Mouse (Mus musculus) lung, postnatal 10 days (tissue): ENCODE measurements around the gene 0610010K14Rik.

Experiments used
- DNase-seq: peaks from one replicate; pipeline ENCODE4 v3.0.0; 2021

The 0610010K14Rik gene

GRCm38 (mm10) chr11:70234497-70234896, 3.2 kb downstream of the 0610010K14Rik start:
- DNase-seq = no peak

DNA sequence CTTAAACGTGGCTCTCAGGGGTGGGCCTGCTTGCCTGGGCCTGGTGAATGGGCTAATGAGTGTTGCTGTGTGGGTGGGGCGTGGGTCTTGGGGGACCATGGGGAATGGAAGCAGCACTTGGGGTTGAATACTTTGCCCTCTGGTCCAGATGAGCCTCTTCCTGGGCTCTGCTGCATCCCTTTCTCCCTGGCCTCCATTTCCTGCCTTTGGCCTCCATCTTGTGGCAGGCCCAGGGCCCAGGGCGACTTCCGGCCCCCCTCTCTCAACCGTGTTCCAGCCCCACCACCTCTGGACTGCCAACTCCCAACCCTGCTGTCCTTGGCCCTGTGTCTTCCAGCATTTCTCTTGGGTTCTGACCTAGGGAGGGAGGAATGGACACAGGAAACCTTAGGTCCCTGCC, 3.7 kb downstream of the 0610010K14Rik start:
- DNase-seq = peak; percentile 79

DNA sequence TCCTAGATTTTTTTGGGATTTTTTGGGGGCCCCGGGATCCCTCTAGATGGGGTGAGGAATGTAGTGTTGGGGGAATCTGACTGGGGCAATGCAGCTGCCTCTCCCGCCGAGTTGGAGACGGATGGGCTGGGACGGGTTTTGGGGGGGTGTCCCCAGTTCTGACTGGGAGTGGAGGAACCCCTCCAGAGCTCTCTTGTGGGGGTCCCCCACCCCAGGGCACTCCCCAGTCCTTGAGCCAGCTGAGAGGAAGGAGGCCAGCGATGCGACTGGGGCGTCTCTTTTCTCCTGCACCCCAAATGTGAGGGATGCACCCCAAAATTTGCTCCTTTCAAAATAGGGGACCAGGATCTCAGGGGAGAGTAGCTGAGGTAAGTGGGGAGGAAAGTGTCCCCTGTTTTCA, 4.7 kb downstream of the 0610010K14Rik start:
- DNase-seq = no peak

- DNase-seq = peak; percentile 73
Observed at GRCm38 (mm10) chr11:70232546-70232945, 5.2 kb downstream of the 0610010K14Rik start.

- peak; percentile 92 for DNase-seq
Observed at GRCm38 (mm10) chr11:70230239-70230727, 7.4 kb downstream of the 0610010K14Rik start.

DNA sequence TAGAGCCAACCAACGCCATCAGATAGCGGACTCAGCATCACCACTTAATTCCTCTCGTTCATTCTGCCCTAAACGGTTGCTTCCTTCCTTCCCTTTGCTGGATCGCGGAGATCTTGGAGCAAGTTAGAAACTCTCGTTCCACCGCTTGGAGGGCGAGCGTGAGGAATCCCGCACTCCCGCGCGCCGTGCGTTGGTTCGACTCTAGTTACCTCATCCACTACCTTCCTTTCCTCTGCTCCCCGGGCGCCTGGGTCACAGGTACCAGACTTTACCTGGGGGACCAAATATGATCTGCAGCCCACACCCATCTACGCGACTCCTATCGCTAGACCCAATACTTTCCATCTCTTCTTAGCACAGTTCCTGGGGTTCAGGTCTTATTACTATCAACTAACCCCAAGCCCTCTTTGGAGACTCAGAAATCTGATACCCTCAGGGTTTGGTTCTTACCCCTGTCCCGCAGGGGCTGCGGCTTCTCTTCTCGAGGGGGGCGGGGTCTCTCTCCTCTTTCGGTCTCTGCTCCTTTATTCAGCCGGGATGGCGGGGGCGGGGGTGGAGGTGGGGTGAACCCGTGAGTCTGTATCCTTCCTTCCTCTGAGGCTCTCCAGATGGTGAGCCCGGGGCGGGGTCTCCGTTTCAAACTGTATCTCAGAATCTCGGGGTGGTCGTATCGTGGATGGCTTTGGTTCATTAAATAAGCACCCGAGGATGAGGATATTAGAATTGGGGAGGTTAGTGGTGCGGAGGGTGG, 8.3 kb downstream of the 0610010K14Rik start, which contains the start of gene Bcl6b:
TSS of gene Bcl6b (minus strand) at position 539 of the 751 bp plus-strand sequence.
- peak; percentile 70 for DNase-seq

DNA sequence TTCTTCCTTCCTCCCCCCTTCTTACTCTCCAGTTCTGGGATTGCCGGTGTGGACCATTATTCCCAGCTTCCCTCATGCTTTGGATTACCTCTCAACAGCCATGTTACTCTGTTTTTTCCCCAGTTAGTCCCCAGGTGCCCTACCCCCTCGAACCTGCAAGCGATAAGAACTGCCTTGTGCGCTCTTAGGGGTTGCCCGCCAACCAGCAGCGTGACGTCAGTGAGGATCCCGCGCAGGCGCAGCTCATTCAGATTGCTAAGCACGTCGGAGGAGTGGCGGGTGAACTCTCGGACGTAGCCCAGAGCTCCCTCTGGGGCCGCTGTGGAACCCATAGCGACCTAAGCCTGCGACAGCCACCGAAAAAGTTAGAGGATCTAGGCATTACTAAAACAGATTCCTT, 8.9 kb downstream of the 0610010K14Rik start:
- DNase-seq = peak; percentile 94

DNA sequence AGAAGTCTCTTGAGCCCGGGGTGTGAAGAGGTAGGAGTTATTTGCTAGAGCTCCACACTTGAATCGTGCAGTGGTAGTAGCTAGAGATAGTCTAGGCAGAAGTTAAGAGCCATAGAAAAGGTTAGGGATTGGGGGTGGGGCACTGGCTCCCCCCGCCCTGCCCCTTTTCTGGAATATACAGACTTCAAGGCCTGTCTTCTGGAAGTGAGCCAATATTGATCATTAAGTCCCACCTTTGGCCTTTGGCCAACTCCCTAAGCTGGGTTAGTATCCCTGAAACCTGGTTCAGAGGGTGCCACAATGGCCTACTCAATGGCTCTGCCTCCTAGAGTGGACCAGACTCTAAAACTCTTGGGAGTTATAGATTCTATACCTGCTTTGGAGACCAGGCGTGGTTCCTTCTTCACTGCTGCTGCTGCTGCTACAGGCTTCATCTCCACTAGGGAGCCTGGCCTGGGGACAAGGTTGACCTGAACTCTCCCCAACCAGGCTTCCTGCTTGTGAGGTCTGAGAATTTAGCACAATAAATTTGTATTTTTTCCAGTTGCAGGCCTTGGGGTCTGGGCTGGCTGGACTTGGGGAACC, 10.0 kb downstream of the 0610010K14Rik start:
- no peak for DNase-seq

DNA sequence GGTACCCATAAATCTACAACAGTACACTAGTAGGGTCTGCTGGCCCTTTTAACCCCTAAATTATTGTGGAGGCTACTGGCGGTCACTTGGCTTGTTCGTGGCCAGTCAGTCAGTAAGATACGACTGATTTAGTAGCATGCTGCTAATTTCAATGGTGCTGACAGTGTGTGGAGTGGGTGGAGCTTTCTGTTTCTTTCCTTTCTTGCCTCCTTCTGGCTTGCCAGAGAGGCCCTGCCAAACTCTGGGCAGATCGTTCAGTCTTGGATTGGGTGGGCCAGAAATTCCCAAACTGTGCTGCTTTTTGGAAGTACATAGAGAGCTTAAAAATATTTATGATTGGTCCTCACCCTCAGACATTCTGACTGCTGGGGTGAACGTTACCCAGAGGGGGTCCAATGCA, 10.6 kb downstream of the 0610010K14Rik start:
- DNase-seq = no peak

- DNase-seq = no peak
Observed at GRCm38 (mm10) chr11:70226602-70226890, 11.2 kb downstream of the 0610010K14Rik start.

- DNase-seq = no peak
Observed at GRCm38 (mm10) chr11:70225798-70226601, 11.7 kb downstream of the 0610010K14Rik start.

- DNase-seq = peak; percentile 72
Observed at GRCm38 (mm10) chr11:70223724-70224123, 14.0 kb downstream of the 0610010K14Rik start.

GRCm38 (mm10) chr11:70221603-70222500, 15.9 kb downstream of the 0610010K14Rik start:
- DNase-seq = no peak

DNA sequence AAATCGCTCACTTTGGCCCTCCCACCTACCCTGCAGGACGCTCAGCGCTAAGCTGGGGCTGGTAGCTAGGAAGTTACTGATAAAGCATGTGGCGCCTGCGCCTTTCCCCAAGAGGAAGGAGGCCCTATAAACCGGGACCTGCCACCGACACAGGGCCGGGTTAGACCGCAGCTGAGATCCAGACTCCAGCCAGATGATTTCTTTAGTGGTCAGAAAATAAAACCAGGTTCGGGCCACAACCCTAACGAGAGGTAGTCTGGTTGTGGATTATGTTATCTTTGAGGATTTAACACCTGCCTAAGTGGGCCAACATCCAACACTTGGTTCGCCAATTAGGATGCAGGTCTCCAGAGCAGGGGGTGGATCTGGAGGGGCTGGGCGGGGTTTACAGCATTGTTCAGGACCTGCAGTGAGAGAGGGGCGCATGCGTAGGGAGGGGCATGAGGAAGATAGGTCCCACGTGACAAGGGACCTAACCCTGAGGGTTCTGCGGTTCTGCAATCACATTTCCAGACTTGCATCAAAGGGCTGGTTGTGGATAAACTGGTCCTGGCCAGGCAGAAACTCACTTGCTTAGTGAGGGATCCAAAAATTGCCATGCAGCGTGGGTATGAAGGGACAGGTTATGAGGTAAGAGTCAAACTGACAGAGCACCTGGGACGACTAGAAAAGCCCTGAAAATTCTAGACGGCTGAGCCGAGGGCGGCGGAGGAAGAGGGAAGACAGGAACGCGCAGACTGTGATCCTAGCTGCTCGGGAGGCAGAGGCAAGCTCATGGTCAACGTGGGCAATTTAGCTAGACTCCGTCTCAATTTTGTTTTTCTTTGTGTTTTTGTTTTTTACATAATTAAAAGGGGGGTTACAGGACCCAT, 16.7 kb downstream of the 0610010K14Rik start, which contains the start of gene Slc16a13:
TSS of gene Slc16a13 (minus strand) at position 334 of the 872 bp plus-strand sequence.
- DNase-seq = peak; percentile 97

- DNase-seq = no peak
Observed at GRCm38 (mm10) chr11:70220323-70220722, 17.4 kb downstream of the 0610010K14Rik start.

DNA sequence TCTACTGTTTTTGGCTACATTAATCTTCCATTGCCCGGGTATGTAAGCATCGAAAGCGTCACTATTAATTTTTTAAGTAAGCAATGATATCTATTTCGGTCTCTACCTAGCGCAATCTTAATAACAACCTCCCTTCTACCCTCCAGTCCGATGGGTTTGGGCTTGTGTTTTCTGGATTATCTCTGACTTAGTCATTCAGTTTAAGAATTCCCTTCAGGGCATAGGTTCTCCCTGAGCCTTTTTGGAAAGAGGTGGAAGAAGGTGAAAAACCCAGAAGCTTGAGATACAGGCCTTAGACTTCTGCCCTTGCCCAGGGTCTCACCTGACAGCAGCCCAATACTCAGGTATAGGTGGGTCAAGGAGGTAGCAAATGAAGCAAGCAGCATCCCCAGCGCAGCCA, 17.8 kb downstream of the 0610010K14Rik start:
- no peak for DNase-seq

DNA sequence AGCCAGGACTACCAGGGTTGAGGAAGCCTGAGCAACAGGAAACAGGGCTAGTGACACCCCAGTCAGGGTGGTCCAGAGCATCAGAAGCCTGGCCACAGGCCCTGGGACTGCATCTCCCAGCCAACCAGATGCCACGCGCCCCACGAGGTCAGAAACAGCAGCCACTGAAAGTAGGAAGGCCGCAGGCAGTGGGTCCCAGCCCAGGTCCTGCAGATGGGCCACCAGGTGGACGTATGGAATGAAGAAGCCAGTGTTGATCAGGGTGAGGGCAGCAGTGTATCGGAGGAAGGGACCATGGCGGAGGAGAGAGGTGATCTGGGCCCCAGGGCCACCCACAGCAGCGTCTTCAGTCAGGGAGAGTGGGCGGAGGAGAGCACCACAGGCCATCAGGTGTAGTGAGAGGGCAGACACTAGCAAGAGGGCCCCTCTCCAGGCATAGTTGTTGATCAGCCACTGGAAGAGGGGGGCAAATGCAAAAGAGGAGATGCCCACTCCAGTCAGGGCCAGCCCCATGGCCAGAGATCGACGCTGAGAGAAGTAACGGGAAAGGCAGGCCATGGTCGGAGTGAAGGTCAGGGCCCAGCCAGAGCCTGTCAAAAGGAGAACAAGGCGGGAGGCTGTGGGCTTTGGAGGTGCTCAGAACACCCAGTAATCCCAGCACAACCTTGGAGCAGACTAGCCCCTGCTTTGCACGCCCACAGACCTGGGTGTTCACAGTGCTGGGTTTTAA, 18.8 kb downstream of the 0610010K14Rik start:
- DNase-seq = no peak

DNA sequence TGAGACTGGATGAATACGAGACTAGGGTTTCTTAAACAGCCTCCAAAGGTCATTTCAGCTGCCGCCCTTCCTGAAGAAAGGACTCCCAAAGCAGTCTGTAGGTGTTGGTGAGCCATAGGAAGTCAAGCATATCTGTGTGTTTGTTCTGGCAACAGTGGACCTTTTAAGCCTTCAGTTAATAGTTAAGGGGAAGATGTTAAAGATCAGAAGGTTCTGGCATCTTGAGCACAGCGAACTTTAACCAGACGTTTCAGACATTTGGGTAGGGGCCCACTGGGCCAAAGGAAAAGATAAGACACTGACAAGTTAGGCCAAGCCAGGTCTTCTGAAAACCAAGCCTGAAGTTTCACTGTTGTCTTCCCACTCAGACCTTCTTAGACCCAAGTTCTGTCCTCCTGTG, 19.7 kb downstream of the 0610010K14Rik start:
- DNase-seq = no peak

GRCm38 (mm10) chr11:70216103-70216502, 21.6 kb downstream of the 0610010K14Rik start:
- DNase-seq = no peak

DNA sequence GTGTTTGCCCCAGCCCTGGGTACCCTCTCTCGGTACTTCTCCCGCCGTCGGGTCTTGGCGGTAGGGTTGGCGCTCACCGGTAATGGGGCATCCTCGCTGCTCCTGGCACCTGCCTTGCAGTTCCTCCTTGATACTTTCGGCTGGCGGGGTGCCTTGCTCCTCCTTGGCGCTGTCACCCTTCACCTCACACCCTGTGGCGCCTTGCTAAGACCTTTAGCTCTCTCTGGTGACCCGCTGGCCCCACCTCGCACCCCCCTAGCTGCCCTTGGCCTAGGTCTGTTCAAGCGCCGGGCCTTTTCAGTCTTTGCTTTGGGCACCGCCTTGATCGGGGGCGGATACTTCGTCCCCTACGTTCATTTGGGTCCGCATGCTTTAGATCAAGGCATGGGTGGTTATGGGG, 22.4 kb downstream of the 0610010K14Rik start:
- DNase-seq = no peak

GRCm38 (mm10) chr11:70214856-70215209, 22.9 kb downstream of the 0610010K14Rik start:
- DNase-seq = no peak
